Mouse (Mus musculus) embryo, embryonic 11.5 days (tissue): ENCODE data around the gene Gpr152.
"Not testable (repeated sequence)": the region's sequence is repeated elsewhere in the genome, so short reads cannot be mapped to it uniquely, and the experiment has no call there.

Experiments
- DNase-seq: peaks from one replicate; pipeline ENCODE4 v3.0.0-alpha.2; 2012; ENCODE audit warnings: low read depth, low spot score

The Gpr152 gene

GRCm38 (mm10) chr19:4112063-4112960 is 27.3 kb upstream of the Gpr152 start:
- no peak for DNase-seq

- DNase-seq = no peak
Observed at GRCm38 (mm10) chr19:4113186-4113805, 26.3 kb upstream of the Gpr152 start.

GRCm38 (mm10) chr19:4113806-4114230 is 25.8 kb upstream of the Gpr152 start:
- DNase-seq = no peak

- no peak for DNase-seq
Observed at GRCm38 (mm10) chr19:4114551-4114950, 25.0 kb upstream of the Gpr152 start.

- no peak for DNase-seq
Observed at GRCm38 (mm10) chr19:4115144-4115543, 24.4 kb upstream of the Gpr152 start.

- no peak for DNase-seq
Observed at GRCm38 (mm10) chr19:4115816-4116215, 23.8 kb upstream of the Gpr152 start.

- no peak for DNase-seq
Observed at GRCm38 (mm10) chr19:4117006-4117405, 22.6 kb upstream of the Gpr152 start.

GRCm38 (mm10) chr19:4118350-4118749 is 21.2 kb upstream of the Gpr152 start:
- no peak for DNase-seq

- DNase-seq = no peak
Observed at GRCm38 (mm10) chr19:4119716-4120487, 19.7 kb upstream of the Gpr152 start.

- no peak for DNase-seq
Observed at GRCm38 (mm10) chr19:4120496-4120895, 19.1 kb upstream of the Gpr152 start.

- DNase-seq = peak; percentile 96
Observed at GRCm38 (mm10) chr19:4121097-4121805, 18.3 kb upstream of the Gpr152 start.

GRCm38 (mm10) chr19:4121896-4122295 is 17.7 kb upstream of the Gpr152 start:
- DNase-seq = not testable (repeated sequence)

GRCm38 (mm10) chr19:4122411-4123370 is 16.9 kb upstream of the Gpr152 start:
- no peak for DNase-seq

- no peak for DNase-seq
Observed at GRCm38 (mm10) chr19:4124432-4124831, 15.2 kb upstream of the Gpr152 start.

GRCm38 (mm10) chr19:4125268-4125667 is 14.3 kb upstream of the Gpr152 start:
- DNase-seq = not testable (repeated sequence)

GRCm38 (mm10) chr19:4125741-4126696 is 13.6 kb upstream of the Gpr152 start, which contains the start of gene Aip:
Gene Aip (minus strand): TSS chr19:4125858.
- peak; percentile 94 for DNase-seq

GRCm38 (mm10) chr19:4126759-4127495 is 12.7 kb upstream of the Gpr152 start:
- DNase-seq = no peak

GRCm38 (mm10) chr19:4129462-4129861 is 10.1 kb upstream of the Gpr152 start:
- DNase-seq = no peak
